Mouse (Mus musculus) ES-Bruce4 (cell line): ENCODE data around the gene Acaca. TPM values are rescaled to one million over a fixed set of nuclear protein-coding genes. Genes with fewer than 3 reads are reported as not detected.

ENCODE experiments used
- H3K27ac ChIP-seq: 2 replicates; pipeline ENCODE4 v1.5.1; 2012; ENCODE audit warnings: low read length, inconsistent platforms; ENCODE audit not compliant: insufficient read depth
- H3K27me3 ChIP-seq: 2 replicates; pipeline ENCODE4 v1.6.1; 2012; ENCODE audit warnings: mild to moderate bottlenecking, low read length, inconsistent platforms; ENCODE audit not compliant: control insufficient read depth, poor library complexity, insufficient read depth, severe bottlenecking
- H3K36me3 ChIP-seq: 2 replicates; pipeline ENCODE4 v1.6.1; 2012; ENCODE audit warnings: inconsistent platforms, mild to moderate bottlenecking, low read length, moderate library complexity; ENCODE audit not compliant: control insufficient read depth, poor library complexity, insufficient read depth, severe bottlenecking
- H3K4me1 ChIP-seq: one replicate; pipeline ENCODE4 v1.8.1; 2011; ENCODE audit warnings: low read length; ENCODE audit not compliant: control insufficient read depth, insufficient read depth
- H3K4me3 ChIP-seq: 2 replicates; pipeline ENCODE4 v1.5.1; 2011; ENCODE audit warnings: low read depth, mild to moderate bottlenecking, low read length
- H3K9ac ChIP-seq: 2 replicates; pipeline ENCODE4 v1.6.1; 2012; ENCODE audit warnings: low read depth, mild to moderate bottlenecking, inconsistent platforms; ENCODE audit not compliant: poor library complexity, severe bottlenecking
- H3K9me3 ChIP-seq: replicated peaks from 2 replicates; pipeline ENCODE4 v1.6.1; 2012; ENCODE audit warnings: mild to moderate bottlenecking, low read length, inconsistent platforms; ENCODE audit not compliant: control insufficient read depth, poor library complexity, insufficient read depth, severe bottlenecking
- CTCF ChIP-seq: IDR thresholded peaks from one replicate; pipeline ENCODE4 v1.8.1; 2011; ENCODE audit warnings: low read depth, low read length
- EP300 ChIP-seq: IDR thresholded peaks from 2 replicates; pipeline ENCODE4 v1.6.1; 2011; ENCODE audit warnings: low read depth, low read length; ENCODE audit not compliant: insufficient read depth
- POLR2A ChIP-seq: IDR thresholded peaks from one replicate; pipeline ENCODE4 v1.8.1; 2011; ENCODE audit warnings: low read length; ENCODE audit not compliant: insufficient read depth
- polyA plus RNA-seq: library from polyadenylated mRNA; stranded (reverse); fragments of >200 nt; gene quantifications from 2 replicates; pipeline ENCODE4 v1.2.4, GENCODE M21; 2011; ENCODE audit warnings: low read depth; ENCODE audit not compliant: missing spikeins, insufficient read depth, insufficient read length

The Acaca gene
- polyA plus RNA-seq, 1 experiment: 49.5 TPM

GRCm38 (mm10) chr11:84425736-84426632 is 296.5 kb downstream of the Acaca start:
- no peak for TF ChIP-seq EP300
- no peak for TF ChIP-seq POLR2A
- no peak for TF ChIP-seq CTCF
- no peaks in the 10 kb centered on the region for H3K36me3 ChIP-seq
- no peaks in the 10 kb centered on the region for H3K27me3 ChIP-seq
- no peak overlapping the region for H3K27ac ChIP-seq
- no peak overlapping the region for H3K9ac ChIP-seq
- H3K4me1 ChIP-seq: no peaks in the 10 kb centered on the region
- no peak overlapping the region for H3K4me3 ChIP-seq
- H3K9me3 ChIP-seq: no peaks in the 10 kb centered on the region

- Histone ChIP-seq H3K27me3 (no peaks in the 10 kb centered on the region), H3K36me3 (no peaks in the 10 kb centered on the region)
- TF ChIP-seq CTCF (no peak), EP300 (no peak), POLR2A (no peak)
Observed at GRCm38 (mm10) chr11:84426633-84426998, 297.1 kb downstream of the Acaca start.

GRCm38 (mm10) chr11:84429581-84429980 is 300.1 kb downstream of the Acaca start:
- Histone ChIP-seq H3K9ac (no peak overlapping the region), H3K27me3 (no peaks in the 10 kb centered on the region), H3K9me3 (no peaks in the 10 kb centered on the region), H3K4me3 (no peak overlapping the region), H3K4me1 (no peaks in the 10 kb centered on the region), H3K36me3 (peaks cover 10% of the 10 kb centered on the region; the same call in 1 of the 2 replicates), H3K27ac (no peak overlapping the region)
- TF ChIP-seq EP300 (no peak), CTCF (peak; percentile 42)

More at GRCm38 (mm10) chr11:84426633-84426998, 297.1 kb downstream of the Acaca start:
- H3K9ac ChIP-seq: no peak overlapping the region
- H3K4me3 ChIP-seq: no peak overlapping the region
- no peaks in the 10 kb centered on the region for H3K4me1 ChIP-seq
- no peak overlapping the region for H3K27ac ChIP-seq
- H3K9me3 ChIP-seq: no peaks in the 10 kb centered on the region

GRCm38 (mm10) chr11:84430336-84430735 is 300.9 kb downstream of the Acaca start:
- Histone ChIP-seq H3K9me3 (no peaks in the 10 kb centered on the region), H3K27me3 (no peaks in the 10 kb centered on the region), H3K4me3 (no peak overlapping the region), H3K36me3 (peaks cover 10% of the 10 kb centered on the region; the same call in 1 of the 2 replicates), H3K27ac (no peak overlapping the region), H3K9ac (no peak overlapping the region), H3K4me1 (no peaks in the 10 kb centered on the region)
- TF ChIP-seq CTCF (no peak), POLR2A (no peak), EP300 (no peak)

- Histone ChIP-seq H3K27me3 (no peaks in the 10 kb centered on the region), H3K9ac (no peak overlapping the region), H3K4me1 (no peaks in the 10 kb centered on the region)
Observed at GRCm38 (mm10) chr11:84434879-84435278, 305.4 kb downstream of the Acaca start.

GRCm38 (mm10) chr11:84440402-84440801 is 310.9 kb downstream of the Acaca start:
- no peaks in the 10 kb centered on the region for H3K4me1 ChIP-seq
- no peak for TF ChIP-seq POLR2A
- TF ChIP-seq CTCF: no peak
- no peak for TF ChIP-seq EP300

More at GRCm38 (mm10) chr11:84434879-84435278, 305.4 kb downstream of the Acaca start:
- H3K4me3 ChIP-seq: no peak overlapping the region
- peaks cover 13% of the 10 kb centered on the region; the same call in 1 of the 2 replicates for H3K36me3 ChIP-seq
- TF ChIP-seq EP300 (no peak), CTCF (no peak), POLR2A (no peak)
- H3K27ac ChIP-seq: no peak overlapping the region
- H3K9me3 ChIP-seq: no peaks in the 10 kb centered on the region

More at GRCm38 (mm10) chr11:84440402-84440801, 310.9 kb downstream of the Acaca start:
- Histone ChIP-seq H3K9me3 (no peaks in the 10 kb centered on the region), H3K4me3 (no peak overlapping the region), H3K36me3 (peaks cover 25% of the 10 kb centered on the region), H3K27me3 (no peaks in the 10 kb centered on the region), H3K27ac (no peak overlapping the region), H3K9ac (no peak overlapping the region)
